Mouse (Mus musculus): Measurements from ENCODE around the gene Olfr71. TPM values are rescaled to one million over a fixed set of nuclear protein-coding genes. Genes with fewer than 3 reads are reported as not detected.

Olfr71 gene
- not detected for polyA plus RNA-seq (2014; fragmentation: Illumina TruSeq; extraction: RNeasy Lipid Tissue Mini Kit (QIAGEN cat#74804); ENCODE audit: low read depth, low replicate concordance)

GRCm38 (mm10) chr4:43709869-43710268 lies at the start of gene Olfr71:
TSS of gene Olfr71 (minus strand) at chr4:43710255.

GRCm38 (mm10) chr4:43729794-43730550 lies 19.9 kb upstream of the Olfr71 start, which contains the start of gene Spaar:
TSS of gene Spaar (plus strand) at chr4:43730034.

GRCm38 (mm10) chr4:43726995-43727394 lies 16.9 kb upstream of the Olfr71 start, which contains the start of gene Hrct1:
TSS of gene Hrct1 (plus strand) at chr4:43727188.

GRCm38 (mm10) chr4:43700707-43701106 lies 9.3 kb downstream of the Olfr71 start, which contains the start of gene Olfr70:
TSS of gene Olfr70 (minus strand) at chr4:43700807.

GRCm38 (mm10) chr4:43668782-43669427 lies 41.1 kb downstream of the Olfr71 start, which contains the start of the genes Tmem8b and Fam221b:
TSS of gene Tmem8b (plus strand) at chr4:43668971.
TSS of gene Fam221b (minus strand) at chr4:43669145.

GRCm38 (mm10) chr4:43656339-43657109 lies 53.5 kb downstream of the Olfr71 start, which contains the start of gene Hint2:
TSS of gene Hint2 (minus strand) at chr4:43656466.

Other genes starting within 250 kb of the Olfr71 start
- gene Sit1, start 226.5 kb downstream of the Olfr71 start, polyA plus RNA-seq (2014; fragmentation: Illumina TruSeq; extraction: RNeasy Lipid Tissue Mini Kit (QIAGEN cat#74804); ENCODE audit: low read depth, low replicate concordance) = not detected
- gene Ccdc107, start 217.4 kb downstream of the Olfr71 start, polyA plus RNA-seq (2014; fragmentation: Illumina TruSeq; extraction: RNeasy Lipid Tissue Mini Kit (QIAGEN cat#74804); ENCODE audit: low read depth, low replicate concordance) = 10.8 TPM
- 1.4 TPM for gene Arhgef39, start 210.6 kb downstream of the Olfr71 start, polyA plus RNA-seq (2014; fragmentation: Illumina TruSeq; extraction: RNeasy Lipid Tissue Mini Kit (QIAGEN cat#74804); ENCODE audit: low read depth, low replicate concordance)
- not detected for gene Car9, start 203.3 kb downstream of the Olfr71 start, polyA plus RNA-seq (2014; fragmentation: Illumina TruSeq; extraction: RNeasy Lipid Tissue Mini Kit (QIAGEN cat#74804); ENCODE audit: low read depth, low replicate concordance)
- 13.8 TPM for gene Tpm2, start 186.5 kb downstream of the Olfr71 start, polyA plus RNA-seq (2014; fragmentation: Illumina TruSeq; extraction: RNeasy Lipid Tissue Mini Kit (QIAGEN cat#74804); ENCODE audit: low read depth, low replicate concordance)
- gene Creb3, start 147.9 kb downstream of the Olfr71 start, polyA plus RNA-seq (2014; fragmentation: Illumina TruSeq; extraction: RNeasy Lipid Tissue Mini Kit (QIAGEN cat#74804); ENCODE audit: low read depth, low replicate concordance) = 30.6 TPM
- 297 TPM for gene Tln1, start 147.6 kb downstream of the Olfr71 start, polyA plus RNA-seq (2014; fragmentation: Illumina TruSeq; extraction: RNeasy Lipid Tissue Mini Kit (QIAGEN cat#74804); ENCODE audit: low read depth, low replicate concordance)
- gene Rgp1, start 131.5 kb downstream of the Olfr71 start, polyA plus RNA-seq (2014; fragmentation: Illumina TruSeq; extraction: RNeasy Lipid Tissue Mini Kit (QIAGEN cat#74804); ENCODE audit: low read depth, low replicate concordance) = 3.9 TPM
- gene Gba2, start 131.4 kb downstream of the Olfr71 start, polyA plus RNA-seq (2014; fragmentation: Illumina TruSeq; extraction: RNeasy Lipid Tissue Mini Kit (QIAGEN cat#74804); ENCODE audit: low read depth, low replicate concordance) = 2.4 TPM
- not detected for gene Msmp, start 125.8 kb downstream of the Olfr71 start, polyA plus RNA-seq (2014; fragmentation: Illumina TruSeq; extraction: RNeasy Lipid Tissue Mini Kit (QIAGEN cat#74804); ENCODE audit: low read depth, low replicate concordance)
- 9.6 TPM for gene Npr2, start 78.3 kb downstream of the Olfr71 start, polyA plus RNA-seq (2014; fragmentation: Illumina TruSeq; extraction: RNeasy Lipid Tissue Mini Kit (QIAGEN cat#74804); ENCODE audit: low read depth, low replicate concordance)
- not detected for gene Spag8, start 56.7 kb downstream of the Olfr71 start, polyA plus RNA-seq (2014; fragmentation: Illumina TruSeq; extraction: RNeasy Lipid Tissue Mini Kit (QIAGEN cat#74804); ENCODE audit: low read depth, low replicate concordance)
- gene Hint2, start 53.8 kb downstream of the Olfr71 start, polyA plus RNA-seq (2014; fragmentation: Illumina TruSeq; extraction: RNeasy Lipid Tissue Mini Kit (QIAGEN cat#74804); ENCODE audit: low read depth, low replicate concordance) = 3.3 TPM
- gene Tmem8b, start 41.3 kb downstream of the Olfr71 start, polyA plus RNA-seq (2014; fragmentation: Illumina TruSeq; extraction: RNeasy Lipid Tissue Mini Kit (QIAGEN cat#74804); ENCODE audit: low read depth, low replicate concordance) = 2.6 TPM
- gene Fam221b, start 41.1 kb downstream of the Olfr71 start, polyA plus RNA-seq (2014; fragmentation: Illumina TruSeq; extraction: RNeasy Lipid Tissue Mini Kit (QIAGEN cat#74804); ENCODE audit: low read depth, low replicate concordance) = 0.17 TPM
- gene Olfr70, start 9.4 kb downstream of the Olfr71 start, polyA plus RNA-seq (2014; fragmentation: Illumina TruSeq; extraction: RNeasy Lipid Tissue Mini Kit (QIAGEN cat#74804); ENCODE audit: low read depth, low replicate concordance) = not detected
- not detected for gene Hrct1, start 16.9 kb upstream of the Olfr71 start, polyA plus RNA-seq (2014; fragmentation: Illumina TruSeq; extraction: RNeasy Lipid Tissue Mini Kit (QIAGEN cat#74804); ENCODE audit: low read depth, low replicate concordance)
- gene Spaar, start 19.8 kb upstream of the Olfr71 start, polyA plus RNA-seq (2014; fragmentation: Illumina TruSeq; extraction: RNeasy Lipid Tissue Mini Kit (QIAGEN cat#74804); ENCODE audit: low read depth, low replicate concordance) = 0.87 TPM
- gene Olfr159, start 60.8 kb upstream of the Olfr71 start, polyA plus RNA-seq (2014; fragmentation: Illumina TruSeq; extraction: RNeasy Lipid Tissue Mini Kit (QIAGEN cat#74804); ENCODE audit: low read depth, low replicate concordance) = not detected
- gene Olfr156, start 113.6 kb upstream of the Olfr71 start, polyA plus RNA-seq (2014; fragmentation: Illumina TruSeq; extraction: RNeasy Lipid Tissue Mini Kit (QIAGEN cat#74804); ENCODE audit: low read depth, low replicate concordance) = not detected
- not detected for gene Olfr157, start 129.9 kb upstream of the Olfr71 start, polyA plus RNA-seq (2014; fragmentation: Illumina TruSeq; extraction: RNeasy Lipid Tissue Mini Kit (QIAGEN cat#74804); ENCODE audit: low read depth, low replicate concordance)
- not detected for gene Olfr155, start 141.3 kb upstream of the Olfr71 start, polyA plus RNA-seq (2014; fragmentation: Illumina TruSeq; extraction: RNeasy Lipid Tissue Mini Kit (QIAGEN cat#74804); ENCODE audit: low read depth, low replicate concordance)
- gene Reck, start 165.3 kb upstream of the Olfr71 start, polyA plus RNA-seq (2014; fragmentation: Illumina TruSeq; extraction: RNeasy Lipid Tissue Mini Kit (QIAGEN cat#74804); ENCODE audit: low read depth, low replicate concordance) = 22.4 TPM
- gene Glipr2, start 247.1 kb upstream of the Olfr71 start, polyA plus RNA-seq (2014; fragmentation: Illumina TruSeq; extraction: RNeasy Lipid Tissue Mini Kit (QIAGEN cat#74804); ENCODE audit: low read depth, low replicate concordance) = 10.8 TPM